8 mouse cellular contexts compared by ENCODE assay signal in the genomic region with DNA sequence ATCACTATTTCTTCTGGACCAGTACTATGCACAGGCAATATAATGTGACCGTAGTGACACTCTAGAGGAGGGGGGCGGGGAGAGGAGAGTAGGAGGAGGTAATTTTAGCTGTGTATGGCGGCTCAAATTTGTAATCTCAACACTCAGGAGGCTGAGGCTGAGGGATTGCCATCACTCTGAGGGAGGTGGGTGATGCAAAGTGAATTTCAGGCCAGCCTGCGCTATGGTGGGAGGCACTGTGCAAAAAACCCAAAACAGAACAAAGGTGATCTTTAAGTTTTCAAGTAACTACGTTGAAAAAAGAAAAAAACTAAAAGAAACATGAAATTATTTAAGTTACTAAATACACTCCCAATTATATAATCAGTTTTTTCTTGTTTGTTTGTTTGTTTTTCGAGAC. TPM values are rescaled to one million over a fixed set of nuclear protein-coding genes. Genes with fewer than 3 reads are reported as not detected.
DNase-seq lines count a peak whose midpoint lies in the region; ATAC-seq lines count a peak whose summit lies in the region.

No protein-coding gene starts in this region.

- 0 out of 2 replicates have a peak overlapping the region, but pooled peaks have one; percentile 20 for H3K9ac ChIP-seq in limb, embryonic 15.5 days

- no peaks in the 10 kb centered on the region for H3K27me3 ChIP-seq in limb, embryonic 15.5 days

- peaks cover 11% of the 10 kb centered on the region for H3K4me1 ChIP-seq in limb, embryonic 15.5 days

- DNase-seq in cerebellum, postnatal 10 days = peak; percentile 7 to 10
- DNase-seq in cerebellum, postnatal 4 days (ENCODE audit: low spot score in 2 of 2) = no peak
- DNase-seq in thymus, postnatal 0 days (ENCODE audit: low spot score) = peak; percentile 5
- DNase-seq in thymus, postnatal 10 days (ENCODE audit: low spot score in 2 of 2) = no peak
- DNase-seq in right cerebral cortex, postnatal 14 days = no peak
- DNase-seq in frontal cortex, postnatal 14 days (ENCODE audit: low spot score in 2 of 2) = no peak
- DNase-seq in left cerebral cortex, adult 18-20 months (ENCODE audit: low spot score in 2 of 2) = no peak

- no peak for ATAC-seq in limb, embryonic 15.5 days (ENCODE audit: insufficient number of reproducible peaks, low FRiP score, low TSS enrichment, low read depth)

- H3K27ac ChIP-seq in limb, embryonic 15.5 days = peak overlapping the region; percentile 96

- no peaks in the 10 kb centered on the region for H3K36me3 ChIP-seq in limb, embryonic 15.5 days

- peak overlapping the region; percentile 83 for H3K4me3 ChIP-seq in limb, embryonic 15.5 days

- peak overlapping the region; percentile 71 for H3K4me2 ChIP-seq in limb, embryonic 15.5 days

- no peaks in the 10 kb centered on the region for H3K9me3 ChIP-seq in limb, embryonic 15.5 days

- WGBS in limb, embryonic 15.5 days = 63% methylated on average over 6 of the region's 6 CpGs

RNA-seq across cellular contexts. Expression of gene Map4, which starts 0.5 kb away (rescaled TPM):
- polyA plus RNA-seq in thymus, postnatal 0 days (2015; fragmentation: Nextera tagmentation; extraction: Ambion mirVana) = 69.9 and 71.6 TPM in 2 replicates
- polyA plus RNA-seq in limb, embryonic 15.5 days (2015; fragmentation: Nextera tagmentation; extraction: Ambion mirVana) = 67.1 and 80.0 TPM in 2 replicates
- 100 to 1,000 TPM; 375 to 386 TPM for total RNA-seq in left cerebral cortex, adult 18-20 months (2021)

RNA-seq across cellular contexts. Expression of gene Cdc25a, which starts 55.4 kb away (rescaled TPM):
- polyA plus RNA-seq in thymus, postnatal 0 days (2015; fragmentation: Nextera tagmentation; extraction: Ambion mirVana) = 27.7 and 30.8 TPM in 2 replicates
- 25.4 and 27.1 TPM in 2 replicates for polyA plus RNA-seq in limb, embryonic 15.5 days (2015; fragmentation: Nextera tagmentation; extraction: Ambion mirVana)
- 1 to 10 TPM; 5.4 to 6.6 TPM for total RNA-seq in left cerebral cortex, adult 18-20 months (2021)

Comparison
In these comparisons a context has a peak if more than half of its experiments do, and no peak if none do; other contexts are left out.
1. DNase-seq: peak in cerebellum, postnatal 10 days (2 of 2) and thymus, postnatal 0 days (single experiment); none in cerebellum, postnatal 4 days (0 of 2), thymus, postnatal 10 days (0 of 2), right cerebral cortex, postnatal 14 days (single experiment), frontal cortex, postnatal 14 days (0 of 2) and left cerebral cortex, adult 18-20 months (0 of 2).